Mouse (Mus musculus): ENCODE measurements around the gene Cd180.

DNA sequence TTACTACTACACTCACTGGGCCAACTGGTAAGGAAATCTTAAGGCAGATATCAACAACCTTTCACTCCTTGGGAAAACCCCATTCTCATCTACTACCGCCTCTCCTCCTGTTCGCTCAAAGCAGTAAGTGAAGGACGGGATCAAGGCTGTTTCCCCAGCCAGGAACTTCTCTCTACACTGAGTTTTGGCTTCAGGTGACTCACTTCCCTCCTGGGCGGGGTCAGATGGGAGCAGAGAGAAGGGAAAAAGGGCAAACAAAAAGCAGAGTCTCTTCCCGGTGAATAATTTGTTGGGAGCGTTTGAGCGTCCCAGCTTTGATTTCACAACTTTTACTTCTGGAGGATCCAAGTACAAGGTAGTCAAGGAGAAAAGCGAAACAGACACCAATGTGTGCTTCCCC is 62.7 kb downstream of the Cd180 start:
- no peak for TF ChIP-seq CTCF (conservative IDR thresholded peaks at IDR 0.05; ENCODE audit: low read length)
- TF ChIP-seq POU5F1 (IDR thresholded peaks at IDR 0.05; ENCODE audit: borderline replicate concordance, low read length): no peak

Measured in E14TG2a.4 (cell line).